Mouse (Mus musculus) midbrain, postnatal 0 days (tissue): ENCODE measurements around the gene St5. TPM values are rescaled to one million over a fixed set of nuclear protein-coding genes. Genes with fewer than 3 reads are reported as not detected.

Experiments
- ATAC-seq: fragments of 200-750 bp; cut with Nextera tagmentation; 2 replicates; pipeline ENCODE4 v1.8.0; 2017; ENCODE audit warnings: moderate number of reproducible peaks, mild to moderate bottlenecking, moderate TSS enrichment, moderate library complexity; ENCODE audit not compliant: low FRiP score
- DNase-seq: peaks from one replicate; pipeline ENCODE4 v3.0.0-alpha.2; 2015; ENCODE audit warnings: low spot score
- H3K27ac ChIP-seq: fragments of 300-500 bp; sonication (generic); 2 replicates; pipeline ENCODE4 v1.5.1; 2014; ENCODE audit warnings: low read depth, mild to moderate bottlenecking, low read length, mixed read lengths
- H3K27me3 ChIP-seq: fragments of 300-500 bp; sonication (generic); 2 replicates; pipeline ENCODE4 v1.6.1; 2014; ENCODE audit warnings: low read length, control low read depth, mixed read lengths; ENCODE audit not compliant: insufficient read depth
- H3K36me3 ChIP-seq: fragments of 300-500 bp; sonication (generic); 2 replicates; pipeline ENCODE4 v1.6.1; 2014; ENCODE audit warnings: low read length, control low read depth, mixed read lengths; ENCODE audit not compliant: insufficient read depth
- H3K4me1 ChIP-seq: fragments of 300-500 bp; sonication (generic); 2 replicates; pipeline ENCODE4 v1.6.1; 2014; ENCODE audit warnings: mild to moderate bottlenecking, control low read depth, antibody characterized with exemption, low read length, mixed read lengths; ENCODE audit not compliant: insufficient read depth
- H3K4me2 ChIP-seq: fragments of 300-500 bp; sonication (generic); 2 replicates; pipeline ENCODE4 v1.6.1; 2014; ENCODE audit warnings: low read depth, mild to moderate bottlenecking, low read length, mixed read lengths; ENCODE audit not compliant: poor library complexity, severe bottlenecking
- H3K4me3 ChIP-seq: fragments of 300-500 bp; sonication (generic); 2 replicates; pipeline ENCODE4 v1.5.1; 2014; ENCODE audit warnings: low read depth, mild to moderate bottlenecking, low read length, moderate library complexity
- H3K9ac ChIP-seq: fragments of 300-500 bp; sonication (generic); replicated peaks from 2 replicates; pipeline ENCODE4 v1.6.1; 2014; ENCODE audit warnings: mild to moderate bottlenecking, low read length, moderate library complexity, mixed read lengths; ENCODE audit not compliant: poor library complexity, severe bottlenecking
- H3K9me3 ChIP-seq: fragments of 300-500 bp; sonication (generic); 2 replicates; pipeline ENCODE4 v1.6.1; 2016; ENCODE audit warnings: low read length, control low read depth
- CTCF ChIP-seq: IDR thresholded peaks from 2 replicates; pipeline ENCODE4 v1.5.1; 2016; ENCODE audit warnings: antibody characterized with exemption, mild to moderate bottlenecking
- WGBS: fragments of 180-500 bp; shearing (Covaris S2); extraction: QIAGEN DNeasy Blood & Tissue Kit; methylation state at CpG from one replicate; pipeline ENCODE4 v1.1.7; 2014; 5-methylcytosine and 5-hydroxymethylcytosine counted together
- polyA plus RNA-seq: library from polyadenylated mRNA; unstranded; fragments of >200 nt; fragmentation: Nextera tagmentation; extraction: Ambion mirVana; gene quantifications from 2 replicates; pipeline ENCODE4 v1.2.1, GENCODE M21; 2015
- total RNA-seq: library from RNA; depleted of rRNA; stranded (reverse); fragments of >200 nt; gene quantifications from 2 replicates; pipeline ENCODE4 v1.2.3, GENCODE M21; 2014

Gene St5
- total and polyA plus RNA-seq, 2 experiments from 2014 or later, result 14.4 to 48.3 TPM

DNA sequence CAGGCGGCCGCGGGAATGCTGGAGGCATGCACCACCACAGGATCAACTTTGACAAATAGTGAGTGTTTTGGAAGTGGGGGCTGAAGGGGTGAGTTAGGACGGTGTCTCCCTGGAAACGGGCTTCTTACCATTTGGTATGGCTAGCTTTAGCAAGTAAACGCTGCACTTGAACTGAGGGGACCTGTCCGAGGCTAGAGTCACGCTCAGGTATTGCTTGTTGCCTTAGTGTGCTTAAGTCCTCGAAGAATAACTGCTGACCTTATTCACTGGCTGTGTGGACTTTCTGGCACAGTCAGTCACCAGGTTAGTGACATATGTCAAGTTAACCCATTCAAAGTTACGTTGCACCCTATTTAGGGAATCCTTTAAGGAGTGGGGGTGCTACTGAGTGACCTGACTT, 183.5 kb downstream of the St5 start:
- no peak for ATAC-seq
- Histone ChIP-seq H3K9me3 (no peaks in the 10 kb centered on the region), H3K27me3 (no peaks in the 10 kb centered on the region), H3K27ac (0 out of 2 replicates have a peak overlapping the region, but pooled peaks have one; percentile 91), H3K4me2 (peak overlapping the region; percentile 89), H3K9ac (peak overlapping the region; percentile 96), H3K36me3 (peaks cover 33% of the 10 kb centered on the region), H3K4me1 (0 out of 2 replicates have a peak, but pooled peaks cover 7% of the 10 kb centered on the region), H3K4me3 (peak overlapping the region; percentile 94)
- 4% methylated on average over 10 of the region's 10 CpGs for WGBS
- no peak for TF ChIP-seq CTCF
- no peak for DNase-seq

DNA sequence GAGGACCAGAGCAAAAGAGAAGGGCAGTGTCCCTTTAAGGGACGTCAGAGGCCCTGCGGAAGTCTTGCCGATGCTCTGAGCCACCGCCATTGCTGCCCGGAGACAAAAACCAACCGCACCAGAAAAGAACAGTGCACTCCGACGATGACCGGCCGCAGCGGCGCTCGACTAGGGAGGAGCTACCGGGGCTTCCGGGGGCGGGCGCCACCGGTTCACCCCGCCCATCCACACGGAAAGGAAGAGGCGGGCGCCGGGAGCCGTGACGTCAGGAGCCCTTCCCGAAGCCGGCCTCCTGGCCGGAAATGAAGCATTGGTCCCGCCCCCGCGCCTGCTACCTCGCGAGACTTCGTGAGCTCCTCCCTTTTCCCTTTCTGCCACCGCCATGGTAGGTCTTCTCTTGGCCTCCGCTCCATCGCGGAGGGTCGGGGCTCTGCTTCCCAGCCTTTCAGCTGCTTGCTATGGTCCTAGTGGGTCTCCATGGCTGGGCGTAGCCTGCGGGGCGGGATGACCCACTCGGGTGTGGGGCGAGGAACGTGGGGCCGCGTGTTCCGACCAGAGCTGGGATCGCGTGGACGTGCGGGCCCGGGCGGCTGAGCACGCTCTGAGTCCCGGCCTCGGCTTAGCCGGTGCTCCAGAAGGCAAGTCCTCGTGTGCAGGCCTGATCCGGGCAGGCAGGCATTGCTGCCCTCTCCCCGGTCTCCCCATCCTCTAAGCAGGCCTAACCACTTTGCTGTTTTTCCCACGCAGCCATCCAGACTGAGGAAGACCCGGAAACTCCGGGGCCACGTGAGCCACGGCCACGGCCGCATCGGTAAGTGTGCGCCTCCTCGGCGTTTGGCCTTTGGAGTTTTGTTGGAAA, 184.3 kb downstream of the St5 start, which contains the start of gene Rpl27a:
Gene Rpl27a, plus strand, starts transcription at position 310 of the 859 bp plus-strand sequence.
- under 1% methylated on average over 67 of the region's 72 CpGs for WGBS
- DNase-seq (peak; percentile 98), ATAC-seq (peak; percentile 97)
- no peaks in the 10 kb centered on the region for H3K27me3 ChIP-seq
- no peaks in the 10 kb centered on the region for H3K9me3 ChIP-seq
- peaks cover 25% of the 10 kb centered on the region for H3K36me3 ChIP-seq
- H3K4me2 ChIP-seq, result peak within 1 kb of the TSS; percentile 89
- H3K4me1 ChIP-seq, result 0 out of 2 replicates have a peak, but pooled peaks cover 7% of the 10 kb centered on the region
- H3K4me3 ChIP-seq, result peak within 1 kb of the TSS; percentile 94
- H3K9ac ChIP-seq, result peak within 1 kb of the TSS; percentile 96
- H3K27ac ChIP-seq, result peak within 1 kb of the TSS; percentile 91
- TF ChIP-seq CTCF, result peak; percentile 34

DNA sequence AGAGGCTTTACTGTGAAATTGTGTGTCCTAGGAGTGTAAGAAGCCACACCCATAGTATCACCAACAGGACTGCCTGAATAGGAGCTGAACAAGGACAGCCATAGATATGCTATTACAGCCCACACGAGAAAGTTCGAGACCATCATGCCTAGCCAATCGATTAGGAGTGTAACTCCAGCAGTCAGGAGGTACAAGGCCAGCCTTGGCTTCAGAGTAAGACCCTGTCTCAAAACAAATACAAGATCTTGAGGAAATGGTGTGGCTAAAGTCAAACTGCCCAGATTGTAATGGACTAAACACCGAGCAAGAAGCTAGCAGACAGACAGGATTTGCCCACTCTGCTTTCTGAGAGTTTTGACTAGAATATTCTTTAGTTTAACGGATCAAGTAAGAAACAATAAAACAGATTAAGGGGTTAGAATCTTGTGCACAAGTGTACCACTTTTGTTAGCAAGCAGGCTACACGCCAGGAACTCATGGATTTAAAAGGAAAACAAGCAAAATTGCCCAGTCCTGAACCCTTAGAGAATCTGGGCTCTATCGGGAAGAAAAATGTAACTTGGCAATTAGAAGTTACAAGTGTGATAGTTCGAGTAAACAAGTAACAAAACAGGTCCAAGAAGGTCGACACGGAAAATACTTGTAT, 185.2 kb downstream of the St5 start:
- peak overlapping the region; percentile 65 for H3K9ac ChIP-seq

DNA sequence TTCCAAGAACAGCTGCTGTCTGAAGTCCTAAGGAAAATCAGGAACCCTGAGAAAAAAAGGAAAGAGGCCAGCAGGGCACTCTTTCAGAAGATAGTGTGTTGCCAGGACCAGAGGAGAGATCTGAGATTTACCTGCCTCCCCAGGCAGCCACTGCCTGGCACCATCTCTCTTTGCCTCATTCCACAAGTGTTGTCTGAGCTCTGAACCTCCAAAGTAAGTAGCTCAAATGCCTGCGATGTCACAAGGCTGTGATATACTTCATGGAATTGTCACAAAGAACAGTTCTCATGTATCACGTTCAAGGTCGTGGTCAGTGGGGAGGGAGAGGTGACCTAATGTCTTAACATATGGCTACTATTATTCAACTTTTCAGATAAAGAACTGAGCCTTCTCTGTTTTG, 186.9 kb downstream of the St5 start:
- TF ChIP-seq CTCF, result no peak
- ATAC-seq, result no peak
- 88% methylated on average over 3 of the region's 3 CpGs for WGBS
- Histone ChIP-seq H3K36me3 (peaks cover 4% of the 10 kb centered on the region; the same call in 1 of the 2 replicates), H3K9me3 (no peaks in the 10 kb centered on the region), H3K27ac (no peak overlapping the region), H3K4me2 (no peak overlapping the region), H3K4me3 (no peak overlapping the region), H3K27me3 (no peaks in the 10 kb centered on the region), H3K4me1 (0 out of 2 replicates have a peak, but pooled peaks cover 7% of the 10 kb centered on the region), H3K9ac (no peak overlapping the region)
- no peak for DNase-seq

More for the DNA sequence above, 185.2 kb downstream of the St5 start:
- peaks cover 19% of the 10 kb centered on the region for H3K36me3 ChIP-seq
- peak overlapping the region; percentile 94 for H3K4me3 ChIP-seq
- H3K4me2 ChIP-seq, result peak overlapping the region; percentile 57
- TF ChIP-seq CTCF, result no peak
- H3K27me3 ChIP-seq, result no peaks in the 10 kb centered on the region
- peak; percentile 19 for DNase-seq
- no peak for ATAC-seq
- H3K9me3 ChIP-seq, result no peaks in the 10 kb centered on the region
- WGBS, result 13% methylated on average over 10 of the region's 10 CpGs
- H3K27ac ChIP-seq, result peak overlapping the region; percentile 91
- H3K4me1 ChIP-seq, result 0 out of 2 replicates have a peak, but pooled peaks cover 7% of the 10 kb centered on the region

DNA sequence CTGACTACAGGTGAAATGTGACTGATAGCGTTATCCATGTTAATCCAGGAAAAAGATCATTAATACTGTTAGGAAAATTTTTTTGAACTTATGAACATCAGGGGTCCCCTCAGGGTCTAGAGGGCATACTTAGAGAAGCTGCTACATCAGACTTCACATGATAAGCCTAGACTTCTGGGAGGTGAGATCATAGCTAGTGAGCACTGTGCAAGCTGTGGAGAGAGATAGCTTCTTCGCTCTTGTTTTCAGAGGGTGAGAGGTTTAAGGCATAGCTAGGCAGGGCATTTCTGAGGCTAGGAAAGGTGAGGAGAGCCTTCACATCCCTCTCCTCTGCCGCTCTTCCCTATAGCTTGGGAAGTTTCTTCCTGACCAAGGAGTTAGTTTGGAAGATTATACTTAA, 191.6 kb downstream of the St5 start:
- Histone ChIP-seq H3K27me3 (no peaks in the 10 kb centered on the region), H3K36me3 (no peaks in the 10 kb centered on the region), H3K9me3 (no peaks in the 10 kb centered on the region), H3K4me2 (no peak overlapping the region), H3K4me1 (peaks cover 8% of the 10 kb centered on the region), H3K9ac (no peak overlapping the region), H3K4me3 (no peak overlapping the region), H3K27ac (no peak overlapping the region)
- no peak for ATAC-seq
- TF ChIP-seq CTCF, result no peak
- WGBS, result 88% methylated on average over 3 of the region's 3 CpGs
- no peak for DNase-seq
